Mouse (Mus musculus): ENCODE results near the gene C1qa. TPM values are rescaled to one million over a fixed set of nuclear protein-coding genes. Genes with fewer than 3 reads are reported as not detected.

C1qa gene
- polyA plus RNA-seq, 1 experiment from 2014 or later: 4.5 TPM

GRCm38 (mm10) chr4:136867690-136868345, 30.8 kb downstream of the C1qa start:
- DNase-seq (ENCODE audit: extremely low spot score, low spot score): no peak
- Histone ChIP-seq H3K4me3 (peak overlapping the region; percentile 4; the same call in 1 of the 2 replicates), H3K4me1 (peaks cover 56% of the 10 kb centered on the region), H3K27ac (0 out of 2 replicates have a peak overlapping the region, but pooled peaks have one; percentile 26), H3K36me3 (replicated peaks) (no peaks in the 10 kb centered on the region), H3K9me3 (no peaks in the 10 kb centered on the region), H3K27me3 (ENCODE audit: poor library complexity, severe bottlenecking) (peaks cover 25% of the 10 kb centered on the region)
- 16% methylated on average over 12 of the region's 12 CpGs for WGBS

- 60% methylated on average over 5 of the region's 5 CpGs for WGBS
- peaks cover 42% of the 10 kb centered on the region for H3K27me3 ChIP-seq (ENCODE audit: poor library complexity, severe bottlenecking)
- H3K4me1 ChIP-seq: peaks cover 79% of the 10 kb centered on the region
- DNase-seq (ENCODE audit: extremely low spot score, low spot score): no peak
- no peaks in the 10 kb centered on the region for H3K36me3 ChIP-seq (replicated peaks)
- H3K9me3 ChIP-seq: no peaks in the 10 kb centered on the region
- peak overlapping the region; percentile 31 for H3K4me3 ChIP-seq
- peak overlapping the region; percentile 87 for H3K27ac ChIP-seq
Observed at GRCm38 (mm10) chr4:136865531-136865930, 33.1 kb downstream of the C1qa start.

- WGBS: 8% methylated on average over 15 of the region's 15 CpGs
- no peaks in the 10 kb centered on the region for H3K36me3 ChIP-seq (replicated peaks)
- H3K27ac ChIP-seq: peak overlapping the region; percentile 87
- H3K27me3 ChIP-seq (ENCODE audit: poor library complexity, severe bottlenecking): peaks cover 42% of the 10 kb centered on the region
- peaks cover 82% of the 10 kb centered on the region for H3K4me1 ChIP-seq
- H3K9me3 ChIP-seq: 0 out of 2 replicates have a peak, but pooled peaks cover 1% of the 10 kb centered on the region
- H3K4me3 ChIP-seq: peak overlapping the region; percentile 31
- peak; percentile 90 for DNase-seq (ENCODE audit: extremely low spot score, low spot score)
Observed at GRCm38 (mm10) chr4:136864751-136865470, 33.7 kb downstream of the C1qa start.

GRCm38 (mm10) chr4:136863517-136863916, 35.1 kb downstream of the C1qa start:
- H3K27me3 ChIP-seq (ENCODE audit: poor library complexity, severe bottlenecking): peaks cover 42% of the 10 kb centered on the region
- DNase-seq (ENCODE audit: extremely low spot score, low spot score): no peak
- H3K9me3 ChIP-seq: 0 out of 2 replicates have a peak, but pooled peaks cover 3% of the 10 kb centered on the region
- H3K4me3 ChIP-seq: no peak overlapping the region
- peak overlapping the region; percentile 87 for H3K27ac ChIP-seq
- 56% methylated on average over 9 of the region's 9 CpGs for WGBS
- peaks cover 91% of the 10 kb centered on the region for H3K4me1 ChIP-seq
- no peaks in the 10 kb centered on the region for H3K36me3 ChIP-seq (replicated peaks)

GRCm38 (mm10) chr4:136862411-136862810, 36.2 kb downstream of the C1qa start:
- Histone ChIP-seq H3K4me3 (no peak overlapping the region), H3K4me1 (peaks cover 80% of the 10 kb centered on the region), H3K27ac (peak overlapping the region; percentile 87), H3K36me3 (replicated peaks) (no peaks in the 10 kb centered on the region), H3K9me3 (0 out of 2 replicates have a peak, but pooled peaks cover 3% of the 10 kb centered on the region), H3K27me3 (ENCODE audit: poor library complexity, severe bottlenecking) (peaks cover 42% of the 10 kb centered on the region)
- WGBS: 71% methylated on average over 2 of the region's 2 CpGs
- no peak for DNase-seq (ENCODE audit: extremely low spot score, low spot score)

- H3K4me1 ChIP-seq: peaks cover 79% of the 10 kb centered on the region
Observed at GRCm38 (mm10) chr4:136861806-136862205, 36.8 kb downstream of the C1qa start.

GRCm38 (mm10) chr4:136860022-136860421, 38.6 kb downstream of the C1qa start:
- H3K36me3 ChIP-seq (replicated peaks): no peaks in the 10 kb centered on the region
- H3K4me3 ChIP-seq: no peak overlapping the region
- H3K27ac ChIP-seq: peak overlapping the region; percentile 48
- H3K4me1 ChIP-seq: peaks cover 71% of the 10 kb centered on the region
- H3K27me3 ChIP-seq (ENCODE audit: poor library complexity, severe bottlenecking): peaks cover 24% of the 10 kb centered on the region
- DNase-seq (ENCODE audit: extremely low spot score, low spot score): no peak
- 87% methylated on average over 7 of the region's 7 CpGs for WGBS
- 0 out of 2 replicates have a peak, but pooled peaks cover 3% of the 10 kb centered on the region for H3K9me3 ChIP-seq

More at GRCm38 (mm10) chr4:136861806-136862205, 36.8 kb downstream of the C1qa start:
- H3K36me3 ChIP-seq (replicated peaks): no peaks in the 10 kb centered on the region
- 3% methylated on average over 17 of the region's 17 CpGs for WGBS
- H3K9me3 ChIP-seq: 0 out of 2 replicates have a peak, but pooled peaks cover 3% of the 10 kb centered on the region
- peak; percentile 59 for DNase-seq (ENCODE audit: extremely low spot score, low spot score)
- H3K27me3 ChIP-seq (ENCODE audit: poor library complexity, severe bottlenecking): peaks cover 37% of the 10 kb centered on the region
- H3K4me3 ChIP-seq: peak overlapping the region; percentile 14; the same call in 1 of the 2 replicates
- H3K27ac ChIP-seq: peak overlapping the region; percentile 87

GRCm38 (mm10) chr4:136855081-136855480, 43.5 kb downstream of the C1qa start:
- no peak for DNase-seq (ENCODE audit: extremely low spot score, low spot score)
- WGBS: 30% methylated on average over 6 of the region's 6 CpGs
- H3K27ac ChIP-seq: 0 out of 2 replicates have a peak overlapping the region, but pooled peaks have one; percentile 44

GRCm38 (mm10) chr4:136852989-136853388, 45.6 kb downstream of the C1qa start:
- Histone ChIP-seq H3K4me3 (no peak overlapping the region), H3K27ac (no peak overlapping the region), H3K4me1 (peaks cover 17% of the 10 kb centered on the region), H3K9me3 (no peaks in the 10 kb centered on the region), H3K36me3 (replicated peaks) (no peaks in the 10 kb centered on the region), H3K27me3 (ENCODE audit: poor library complexity, severe bottlenecking) (no peaks in the 10 kb centered on the region; the same call in 1 of the 2 replicates)
- DNase-seq (ENCODE audit: extremely low spot score, low spot score): no peak
- 89% methylated on average over 12 of the region's 12 CpGs for WGBS

More at GRCm38 (mm10) chr4:136855081-136855480, 43.5 kb downstream of the C1qa start:
- peaks cover 24% of the 10 kb centered on the region for H3K4me1 ChIP-seq
- H3K9me3 ChIP-seq: 0 out of 2 replicates have a peak, but pooled peaks cover 3% of the 10 kb centered on the region
- no peaks in the 10 kb centered on the region for H3K36me3 ChIP-seq (replicated peaks)
- H3K27me3 ChIP-seq (ENCODE audit: poor library complexity, severe bottlenecking): no peaks in the 10 kb centered on the region; the same call in 1 of the 2 replicates
- H3K4me3 ChIP-seq: no peak overlapping the region

- Histone ChIP-seq H3K9me3 (no peaks in the 10 kb centered on the region), H3K27me3 (ENCODE audit: poor library complexity, severe bottlenecking) (no peaks in the 10 kb centered on the region; the same call in 1 of the 2 replicates), H3K4me3 (no peak overlapping the region), H3K4me1 (peaks cover 20% of the 10 kb centered on the region), H3K36me3 (replicated peaks) (no peaks in the 10 kb centered on the region), H3K27ac (no peak overlapping the region)
- DNase-seq (ENCODE audit: extremely low spot score, low spot score): no peak
- 79% methylated on average over 5 of the region's 5 CpGs for WGBS
Observed at GRCm38 (mm10) chr4:136852119-136852518, 46.5 kb downstream of the C1qa start.

GRCm38 (mm10) chr4:136848565-136848964, 50.0 kb downstream of the C1qa start:
- 74% methylated on average over 4 of the region's 4 CpGs for WGBS
- H3K27me3 ChIP-seq (ENCODE audit: poor library complexity, severe bottlenecking): no peaks in the 10 kb centered on the region; the same call in 1 of the 2 replicates
- H3K9me3 ChIP-seq: no peaks in the 10 kb centered on the region
- DNase-seq (ENCODE audit: extremely low spot score, low spot score): no peak
- H3K27ac ChIP-seq: no peak overlapping the region
- H3K36me3 ChIP-seq (replicated peaks): no peaks in the 10 kb centered on the region
- peaks cover 12% of the 10 kb centered on the region for H3K4me1 ChIP-seq
- no peak overlapping the region for H3K4me3 ChIP-seq

GRCm38 (mm10) chr4:136847166-136847565, 51.4 kb downstream of the C1qa start:
- H3K27ac ChIP-seq: no peak overlapping the region
- H3K9me3 ChIP-seq: no peaks in the 10 kb centered on the region
- no peaks in the 10 kb centered on the region for H3K36me3 ChIP-seq (replicated peaks)
- no peak overlapping the region for H3K4me3 ChIP-seq
- peaks cover 12% of the 10 kb centered on the region for H3K4me1 ChIP-seq
- 89% methylated on average over 6 of the region's 6 CpGs for WGBS
- DNase-seq (ENCODE audit: extremely low spot score, low spot score): no peak
- no peaks in the 10 kb centered on the region for H3K27me3 ChIP-seq (ENCODE audit: poor library complexity, severe bottlenecking)

Data from forebrain, embryonic 10.5 days (tissue).